Mouse (Mus musculus) stomach, postnatal 0 days (tissue): Measurements from ENCODE around the gene Cpne5.

Experiments used
- CTCF ChIP-seq: IDR thresholded peaks from 2 replicates; pipeline ENCODE4 v1.5.1; 2016; ENCODE audit warnings: antibody characterized with exemption, low read depth, mild to moderate bottlenecking, moderate library complexity
- EP300 ChIP-seq: optimal IDR thresholded peaks from 2 replicates; pipeline ENCODE3; 2016; ENCODE audit warnings: antibody characterized with exemption

DNA sequence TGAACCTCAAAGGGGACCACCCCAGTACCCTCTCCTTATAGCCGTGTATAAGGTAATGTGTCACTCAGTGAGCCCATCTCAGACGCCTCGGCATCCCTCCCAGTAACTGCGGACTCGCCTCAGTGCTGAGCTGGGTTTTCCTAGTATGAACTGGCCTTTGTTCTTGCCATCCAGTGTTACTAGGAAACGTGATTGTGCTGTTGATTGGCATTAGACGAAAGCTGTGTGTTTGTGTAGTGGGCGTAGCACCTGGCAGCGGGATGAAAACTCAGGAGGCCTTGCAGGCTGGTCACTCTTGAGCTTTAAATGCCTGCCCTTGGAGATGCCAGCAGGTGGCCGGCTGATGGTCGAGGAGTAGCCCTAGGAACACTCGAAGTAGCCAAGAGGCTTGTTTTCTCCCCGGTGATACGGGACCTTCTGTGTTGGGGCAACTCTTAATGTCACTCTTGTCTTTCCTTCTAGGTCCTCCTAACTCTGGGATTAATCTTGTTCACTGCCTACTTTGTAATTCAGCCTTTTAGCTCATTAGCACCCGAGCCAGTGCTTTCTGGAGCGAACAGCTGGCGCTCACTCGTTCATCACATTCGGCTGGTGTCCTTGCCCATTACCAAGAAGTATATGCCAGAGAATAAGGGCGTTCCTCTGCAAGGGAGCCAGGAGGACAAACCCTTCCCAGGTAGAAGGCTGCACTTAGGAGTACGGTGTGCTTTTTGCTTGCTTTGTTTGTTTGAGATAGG lies 44.4 kb upstream of the Cpne5 start:
- TF ChIP-seq CTCF (peak; percentile 25; the same call in 1 of the 2 replicates), EP300 (no peak)
